Mouse (Mus musculus): ENCODE results near the gene Cpeb3.
A peak's percentile ranks its signal among the peaks of the same experiment; 100 is the strongest.

The Cpeb3 gene

GRCm38 (mm10) chr19:37175919-37176318, 32.5 kb downstream of the Cpeb3 start:
- TF ChIP-seq GATA4 (IDR thresholded peaks at IDR 0.05; ENCODE audit: insufficient replicate concordance, low read length): no peak

DNA sequence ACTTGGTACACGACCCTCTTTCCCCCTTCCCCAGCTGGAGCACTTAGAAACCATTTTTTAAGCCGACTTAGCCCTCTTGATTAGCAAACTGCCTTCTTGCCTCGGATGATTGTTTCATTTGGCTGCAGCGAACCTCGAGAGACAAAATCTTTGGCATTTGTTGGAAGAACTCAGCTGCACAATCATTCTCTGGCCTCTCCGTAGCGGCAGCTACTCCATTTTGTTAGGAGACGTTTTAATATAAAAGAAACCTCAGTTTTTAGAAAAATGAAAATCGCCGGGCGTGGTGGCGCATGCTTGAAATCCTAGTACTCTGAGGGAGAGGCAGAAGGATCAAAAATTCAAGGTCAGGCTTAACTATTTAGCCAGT, 33.0 kb downstream of the Cpeb3 start:
- TF ChIP-seq GATA4 (IDR thresholded peaks at IDR 0.05; ENCODE audit: insufficient replicate concordance, low read length): no peak

DNA sequence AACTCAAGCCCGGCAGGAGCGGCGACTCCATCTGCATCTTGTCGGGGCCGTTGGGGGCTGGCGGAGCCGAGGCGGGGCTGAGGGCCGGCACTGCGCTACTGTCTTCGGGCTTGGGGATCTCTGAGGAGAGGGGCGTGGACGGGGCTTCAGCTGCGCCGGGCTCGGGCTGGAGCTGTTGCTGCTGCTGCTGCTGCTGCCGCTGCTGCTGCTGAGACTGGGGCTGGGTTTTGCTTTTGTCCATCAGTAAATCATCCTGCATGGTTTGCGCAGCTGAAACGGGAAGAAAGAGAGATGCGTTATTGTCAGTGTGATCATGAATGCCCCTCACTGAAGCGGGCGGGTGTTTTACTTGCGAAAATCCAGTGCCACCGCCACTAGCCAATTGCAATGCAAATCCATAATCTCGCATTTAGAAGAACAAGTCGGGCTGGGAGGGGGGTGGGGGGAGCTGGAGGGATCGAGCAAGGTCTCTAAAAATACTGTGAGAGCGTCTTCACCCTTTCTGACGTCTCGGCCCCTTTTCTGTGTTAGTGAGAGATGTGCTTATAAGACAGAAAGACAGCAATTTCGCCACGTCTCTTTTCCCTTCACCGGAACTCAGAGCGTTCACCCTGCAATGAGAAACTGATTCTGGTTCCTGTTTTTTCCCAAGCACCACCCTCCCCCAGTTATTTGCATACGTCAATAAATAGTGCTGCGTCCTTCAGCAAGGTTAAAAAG, 33.5 kb downstream of the Cpeb3 start:
- no peak for TF ChIP-seq GATA4 (IDR thresholded peaks at IDR 0.05; ENCODE audit: insufficient replicate concordance, low read length)

DNA sequence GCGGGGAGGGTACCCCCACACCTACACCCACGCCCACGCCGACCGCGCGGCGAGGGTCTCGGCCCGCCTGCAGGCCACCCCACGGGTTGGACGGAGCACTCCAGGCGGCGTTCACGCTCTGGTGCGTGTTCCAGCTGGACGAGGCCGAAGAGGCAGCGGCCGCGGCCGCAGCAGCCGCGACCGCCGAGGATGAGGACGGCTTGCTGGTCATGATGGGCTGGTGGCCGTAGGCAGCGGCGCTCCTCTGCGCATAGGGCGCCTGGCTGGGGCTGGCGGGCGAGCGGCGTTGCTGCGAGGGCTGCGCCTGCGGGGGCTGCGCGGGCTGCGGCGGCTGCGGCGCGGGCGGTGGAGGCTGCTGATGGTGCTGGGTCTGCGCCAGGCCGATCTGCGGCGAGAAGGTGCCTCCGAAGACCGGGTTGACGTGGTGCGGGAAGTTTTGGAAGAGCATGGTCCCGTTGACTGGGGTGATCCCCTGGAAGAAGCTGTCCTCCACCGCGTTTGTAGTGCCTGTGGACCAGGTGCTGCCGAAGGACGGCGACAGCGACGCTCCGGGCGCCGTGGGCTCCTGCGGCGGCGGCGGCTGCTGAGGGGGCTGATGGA, 34.2 kb downstream of the Cpeb3 start:
- TF ChIP-seq GATA4 (IDR thresholded peaks at IDR 0.05; ENCODE audit: insufficient replicate concordance, low read length): no peak

DNA sequence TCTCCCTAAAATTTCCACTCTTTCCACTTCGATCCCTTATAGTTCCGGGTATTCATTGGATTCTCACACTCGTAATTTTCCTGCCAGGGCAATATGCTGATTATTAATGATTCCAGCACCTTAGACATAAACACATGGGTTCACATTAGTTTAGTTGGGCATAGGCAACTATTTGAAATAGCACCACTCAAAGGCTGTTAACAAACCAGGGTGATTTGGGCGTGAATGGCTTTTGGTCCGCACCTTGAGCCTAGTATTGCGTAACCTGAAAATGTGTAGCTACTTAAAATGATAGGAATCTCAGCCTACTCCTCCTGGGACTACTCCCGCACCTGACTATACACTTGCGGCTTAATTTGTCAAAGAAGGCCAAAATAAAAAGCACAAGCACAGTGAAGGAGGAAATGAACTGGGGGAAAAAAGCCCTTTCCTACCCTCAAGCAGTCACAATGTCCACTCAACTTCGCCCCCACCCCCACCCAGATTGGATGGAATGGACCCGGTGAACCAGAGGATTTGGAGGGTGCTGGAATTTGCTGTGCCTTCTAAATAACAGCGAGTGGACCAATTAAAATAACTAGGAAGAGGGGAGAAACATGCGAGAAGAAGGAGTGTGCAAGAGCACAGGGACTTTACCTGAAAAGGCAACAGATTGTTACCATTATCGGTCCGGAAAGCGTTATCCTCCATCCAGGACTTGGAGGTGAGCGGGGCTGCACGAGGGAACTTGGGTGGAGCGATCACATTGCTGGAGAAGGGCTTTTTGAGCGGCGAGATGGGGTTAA, 34.9 kb downstream of the Cpeb3 start:
- no peak for TF ChIP-seq GATA4 (IDR thresholded peaks at IDR 0.05; ENCODE audit: insufficient replicate concordance, low read length)

DNA sequence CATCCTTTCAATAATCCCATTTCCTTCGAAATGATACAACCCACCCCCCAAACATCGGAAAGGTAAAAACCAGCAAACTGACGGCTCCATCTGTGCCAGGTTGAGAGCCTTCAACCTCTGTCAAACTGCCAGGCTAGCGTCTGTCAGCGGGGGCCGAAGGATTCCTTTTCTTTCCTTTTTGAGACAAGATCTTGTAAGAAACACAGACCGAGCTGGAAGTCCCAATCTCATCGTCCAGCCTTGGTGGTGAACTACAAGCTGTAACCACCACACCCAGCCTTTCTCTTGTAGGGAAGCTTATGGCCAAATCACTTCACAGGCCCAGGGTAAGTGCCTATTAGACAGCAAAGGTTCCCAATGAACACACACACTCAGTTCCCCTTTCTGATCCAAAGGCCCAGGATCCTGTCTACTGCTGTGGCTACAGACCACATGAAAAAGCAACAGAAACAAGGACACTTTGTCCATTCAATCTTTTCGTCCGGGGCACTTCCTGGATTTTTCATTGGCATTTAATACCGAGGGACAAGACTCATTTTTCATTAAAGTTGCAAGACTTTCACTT, 35.8 kb downstream of the Cpeb3 start:
- TF ChIP-seq GATA4 (IDR thresholded peaks at IDR 0.05; ENCODE audit: insufficient replicate concordance, low read length): no peak

DNA sequence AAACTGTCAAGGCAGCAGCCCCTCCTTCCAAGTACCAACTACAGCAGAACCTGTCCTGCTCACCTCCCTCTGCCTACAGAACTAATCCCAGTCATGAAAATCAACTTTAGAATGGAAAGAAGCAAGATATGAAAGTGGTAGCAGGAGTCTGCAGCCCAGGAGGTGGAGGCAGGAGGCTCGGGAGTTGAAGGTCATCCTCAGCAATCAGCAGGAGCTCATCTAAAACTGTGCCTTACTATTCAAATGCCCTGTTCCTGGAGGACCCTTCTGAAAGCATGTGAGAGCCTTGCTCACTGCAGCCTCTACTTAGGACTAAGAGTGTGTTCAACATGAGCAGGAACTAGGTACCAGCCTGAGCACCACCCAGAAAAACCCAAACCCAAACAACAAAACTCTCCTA, 36.3 kb downstream of the Cpeb3 start:
- no peak for TF ChIP-seq GATA4 (IDR thresholded peaks at IDR 0.05; ENCODE audit: insufficient replicate concordance, low read length)

GRCm38 (mm10) chr19:37156770-37157336, 51.5 kb downstream of the Cpeb3 start:
- no peak for TF ChIP-seq GATA4 (IDR thresholded peaks at IDR 0.05; ENCODE audit: insufficient replicate concordance, low read length)

DNA sequence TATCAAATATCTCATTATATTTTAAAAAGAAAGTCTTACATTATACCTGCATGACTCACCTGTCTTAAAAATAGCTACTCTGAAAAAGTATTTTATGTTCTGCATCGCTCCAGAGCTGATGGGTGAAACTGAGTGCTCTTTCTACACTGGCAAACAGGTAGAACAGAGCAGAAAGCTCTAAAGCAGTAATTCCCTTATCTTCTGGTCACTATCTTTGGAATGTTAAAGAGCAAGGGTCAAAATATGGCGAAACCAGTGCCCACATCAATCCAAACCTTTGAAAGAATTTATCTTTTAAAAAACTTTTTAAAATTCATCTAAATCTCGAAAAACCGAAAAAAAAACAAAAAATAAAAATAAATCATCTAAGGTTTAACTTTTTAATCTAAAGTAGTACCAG, 52.4 kb downstream of the Cpeb3 start:
- peak; percentile 54; the same call in 1 of the 2 replicates for TF ChIP-seq GATA4 (IDR thresholded peaks at IDR 0.05; ENCODE audit: insufficient replicate concordance, low read length)

- no peak for TF ChIP-seq GATA4 (IDR thresholded peaks at IDR 0.05; ENCODE audit: insufficient replicate concordance, low read length)
These were observed 61.3 kb downstream of the Cpeb3 start for GRCm38 (mm10) chr19:37147145-37147544.

DNA sequence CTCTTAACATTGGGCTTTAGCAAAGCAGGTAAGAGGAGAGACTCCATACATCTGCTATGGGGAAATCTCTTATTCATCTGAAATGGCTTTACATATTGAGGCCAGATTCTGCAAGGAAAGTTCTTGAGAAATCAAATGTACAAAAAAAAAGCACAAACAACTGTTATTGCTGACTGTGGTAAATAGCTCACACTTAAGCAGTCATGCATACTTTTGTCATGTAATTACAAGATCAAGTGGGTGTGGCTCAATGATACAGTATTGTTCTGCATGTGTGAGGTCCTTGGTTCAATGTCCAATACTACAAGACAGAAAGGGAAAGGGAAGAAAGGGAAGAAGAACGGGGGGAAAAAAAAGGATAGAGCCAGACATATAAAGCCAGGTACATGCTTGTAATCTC, 62.6 kb downstream of the Cpeb3 start:
- TF ChIP-seq GATA4 (IDR thresholded peaks at IDR 0.05; ENCODE audit: insufficient replicate concordance, low read length): no peak

DNA sequence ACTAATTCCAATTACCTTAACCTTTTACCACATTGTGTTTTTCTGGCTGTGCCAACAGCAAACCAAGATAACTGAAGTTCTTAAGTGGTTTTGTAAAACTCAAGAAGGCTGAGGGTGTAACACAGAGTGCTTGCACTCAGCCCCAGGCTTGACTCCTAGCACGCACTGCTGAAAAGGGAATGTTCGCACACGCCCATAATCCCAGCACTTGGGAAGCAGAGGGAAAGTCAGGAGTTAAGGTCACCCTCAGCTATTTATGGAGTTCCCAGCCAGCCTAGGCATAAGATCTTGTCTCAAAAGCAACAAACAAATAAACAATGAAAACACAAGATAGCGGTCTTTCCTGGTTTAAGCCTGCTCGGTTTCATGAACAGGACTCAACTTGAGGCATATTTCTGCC, 63.0 kb downstream of the Cpeb3 start:
- TF ChIP-seq GATA4 (IDR thresholded peaks at IDR 0.05; ENCODE audit: insufficient replicate concordance, low read length): no peak

- no peak; the same call in 1 of the 2 replicates for TF ChIP-seq GATA4 (IDR thresholded peaks at IDR 0.05; ENCODE audit: insufficient replicate concordance, low read length)
These were observed 66.8 kb downstream of the Cpeb3 start for GRCm38 (mm10) chr19:37141623-37142022.

DNA sequence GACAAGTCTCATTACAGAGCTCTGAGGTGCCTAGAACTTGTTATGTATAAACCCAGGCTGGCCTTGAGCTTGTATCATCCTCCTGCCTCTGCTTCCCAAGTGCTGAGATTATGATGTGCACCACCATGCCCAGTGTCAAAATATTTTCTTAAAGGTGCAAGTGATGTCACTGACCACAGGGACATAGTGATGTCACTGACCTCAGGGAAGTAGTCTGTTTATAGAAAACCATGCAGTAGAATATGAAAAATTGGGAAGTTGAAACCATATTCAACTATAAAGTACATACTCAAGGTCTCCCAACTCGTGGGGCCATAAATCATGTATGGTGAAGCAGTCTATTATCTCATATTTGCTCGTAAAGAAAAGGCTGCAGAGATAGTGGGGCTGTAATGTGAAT, 71.3 kb downstream of the Cpeb3 start:
- TF ChIP-seq GATA4 (IDR thresholded peaks at IDR 0.05; ENCODE audit: insufficient replicate concordance, low read length): no peak

DNA sequence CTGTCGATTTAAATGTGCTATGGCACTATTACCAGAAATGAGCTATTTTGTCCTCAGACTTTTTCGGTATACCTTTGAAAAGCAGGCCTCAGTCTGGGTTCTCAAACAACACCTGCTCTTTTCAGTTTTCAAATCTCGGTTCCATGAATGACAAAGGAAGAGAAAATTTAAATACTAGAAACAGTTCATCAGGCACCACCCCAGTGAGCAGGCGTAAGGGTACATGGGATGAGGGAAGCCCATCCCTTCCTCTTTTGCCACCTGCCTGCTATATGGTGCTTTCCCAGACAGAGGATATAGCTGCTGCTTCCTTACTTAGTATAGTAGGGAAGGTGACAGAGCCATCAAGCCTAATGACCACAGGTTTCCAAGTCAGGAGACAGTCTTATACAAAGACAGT, 74.7 kb downstream of the Cpeb3 start:
- no peak for TF ChIP-seq GATA4 (IDR thresholded peaks at IDR 0.05; ENCODE audit: insufficient replicate concordance, low read length)

All from liver, adult (tissue).